Mouse (Mus musculus) olfactory bulb, adult 2 months (tissue): ENCODE measurements around the gene Coro7.

Experiments used
- CTCF ChIP-seq: fragments of 200-500 bp; IDR thresholded peaks from 2 replicates; pipeline ENCODE4 v1.5.1; 2012; ENCODE audit warnings: low read depth, mild to moderate bottlenecking, low read length, moderate library complexity; ENCODE audit not compliant: insufficient read depth
- POLR2A ChIP-seq: fragments of 200-500 bp; IDR thresholded peaks from 2 replicates; pipeline ENCODE4 v1.6.1; 2012; ENCODE audit warnings: mild to moderate bottlenecking, low read depth, low read length, moderate library complexity; ENCODE audit not compliant: insufficient read depth

DNA sequence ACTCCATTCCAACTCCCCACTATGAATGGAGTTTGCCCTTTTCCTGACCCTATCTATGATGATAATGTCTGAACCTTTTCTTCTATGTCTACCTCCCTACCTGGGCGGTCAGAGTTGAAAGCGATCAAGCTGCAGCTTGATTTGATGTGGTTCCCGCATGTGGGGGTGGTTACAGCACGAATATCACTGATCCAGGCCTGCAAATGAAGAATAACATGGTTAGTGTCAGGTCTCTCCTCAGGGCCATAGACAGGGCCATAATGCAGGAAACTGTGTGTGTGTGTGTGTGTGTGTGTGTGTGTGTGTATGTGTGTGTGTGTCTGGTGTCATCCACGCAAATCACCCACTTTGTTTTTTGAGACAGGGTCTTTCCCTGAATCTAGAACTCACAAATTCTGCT lies 2.7 kb downstream of the Coro7 start:
- no peak for TF ChIP-seq CTCF
- TF ChIP-seq POLR2A: no peak
